Mouse (Mus musculus) frontal cortex, postnatal 25 days (tissue): ENCODE results near the gene Plxna3.
A peak's percentile ranks its signal among the peaks of the same experiment; 100 is the strongest.

Experiments used
- DNase-seq, 2 experiments: peaks; one replicate each; pipeline ENCODE4 v3.0.0; 2022; ENCODE audit warnings: low spot score in 2 of 2

Gene Plxna3

DNA sequence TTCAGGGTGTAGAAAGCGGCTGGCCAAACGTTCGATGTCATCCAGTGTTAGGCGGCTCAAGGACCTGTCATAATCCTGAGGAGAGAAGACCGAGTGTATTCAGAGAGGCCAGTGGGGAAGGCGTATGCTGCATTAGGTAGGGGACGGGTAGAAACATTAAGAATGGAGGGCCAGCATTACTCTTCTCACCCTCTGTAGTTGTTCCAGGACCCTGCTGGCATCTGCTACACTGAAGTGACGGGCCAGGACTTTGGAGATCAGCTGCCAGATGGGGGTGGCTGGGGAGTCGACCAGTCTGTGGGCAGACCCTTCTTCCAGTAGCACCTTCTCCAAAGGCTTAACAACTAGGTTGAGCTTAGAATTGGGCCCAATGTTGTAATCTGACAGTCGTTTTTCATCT is 38.6 kb downstream of the Plxna3 start:
- DNase-seq = no peak

GRCm38 (mm10) chrX:74368209-74368909 is 39.5 kb downstream of the Plxna3 start:
- DNase-seq = peak; percentile 25 to 38

GRCm38 (mm10) chrX:74372888-74373549 is 44.2 kb downstream of the Plxna3 start, which contains the start of the genes Ubl4a and Slc10a3:
TSS of gene Ubl4a (minus strand) at chrX:74373218.
TSS of gene Slc10a3 (minus strand) at chrX:74373349.
- peak; percentile 38 to 79 for DNase-seq

- no peak for DNase-seq
These were observed 55.6 kb downstream of the Plxna3 start for GRCm38 (mm10) chrX:74384451-74384850.

DNA sequence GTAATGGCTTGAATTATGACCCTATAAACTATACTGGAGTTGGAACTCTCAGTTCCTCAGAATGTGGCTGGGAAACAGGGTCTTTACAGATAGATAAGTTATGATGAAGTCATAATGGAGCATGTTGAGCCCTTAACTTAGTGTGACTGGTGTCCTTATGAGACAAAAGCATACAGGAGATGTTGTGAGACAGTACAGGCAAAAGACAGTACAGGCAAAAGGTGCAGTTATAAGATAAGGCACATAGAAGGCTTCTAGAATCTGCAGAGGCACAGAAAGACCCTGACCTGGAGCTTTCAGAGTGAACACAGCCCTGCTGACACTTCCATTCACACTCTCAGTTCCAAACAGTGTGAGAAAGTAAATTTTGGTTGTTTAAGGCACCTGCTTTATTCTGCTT is 59.3 kb downstream of the Plxna3 start:
- DNase-seq = no peak

GRCm38 (mm10) chrX:74392535-74393443 is 63.9 kb downstream of the Plxna3 start, which contains the start of the genes Fam3a and Ikbkg:
TSS of gene Fam3a (minus strand) at chrX:74393272.
TSS of gene Ikbkg (plus strand) at chrX:74393290.
- DNase-seq = peak; percentile 42 to 61
